ENCODE assay signal across 17 mouse cellular contexts in the genomic region with DNA sequence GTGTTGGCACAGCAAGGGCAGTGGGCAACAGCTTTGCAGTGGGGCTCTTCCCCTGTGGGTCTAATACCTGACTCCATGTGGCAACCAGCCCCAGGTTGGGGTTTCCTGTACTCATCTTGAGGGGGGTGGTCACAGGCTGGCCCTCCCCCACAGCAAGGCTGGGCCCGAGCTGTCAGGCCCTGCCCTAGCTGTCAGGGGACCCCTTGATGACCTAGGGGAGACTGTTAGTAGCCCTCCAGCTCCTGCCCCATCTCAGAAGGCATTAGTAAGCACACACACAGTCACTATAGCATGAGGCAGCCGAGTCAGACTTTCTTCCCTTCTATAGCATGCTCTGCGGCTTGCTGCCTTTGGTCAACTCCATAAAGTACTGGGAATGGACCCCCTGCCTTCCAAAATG.
"Had no signal": no experiment of that assay in that cellular context is flagged by ENCODE, and none has a peak within 500 bp of the region (broad histone marks: within the 10 kb centered on the region; RNA-seq: fewer than 3 reads in every experiment).

No protein-coding gene starts in this region.

- H3K4me2 ChIP-seq: lung, embryonic 15.5 days; midbrain, embryonic 11.5 days; neural tube, embryonic 12.5 days; stomach, embryonic 15.5 days had no signal

- H3K27ac ChIP-seq: lung, embryonic 15.5 days; macrophage; neural tube, embryonic 12.5 days; stomach, embryonic 15.5 days; stomach, postnatal 0 days had no signal

- ATAC-seq: liver, postnatal 0 days; lung, postnatal 0 days had no signal

- H3K27me3 ChIP-seq: lung, embryonic 15.5 days; megakaryocyte, embryonic 14.5 days; neural tube, embryonic 12.5 days; stomach, embryonic 15.5 days had no signal

- H3K9me3 ChIP-seq: lung, embryonic 15.5 days; megakaryocyte, embryonic 14.5 days; neural tube, embryonic 12.5 days; stomach, embryonic 15.5 days had no signal

- H3K9ac ChIP-seq: liver, postnatal 0 days; lung, embryonic 15.5 days; neural tube, embryonic 12.5 days; stomach, embryonic 15.5 days had no signal

- H3K4me1 ChIP-seq: lung, embryonic 15.5 days; megakaryocyte, embryonic 14.5 days; neural tube, embryonic 12.5 days; stomach, embryonic 15.5 days had no signal

- H3K4me3 ChIP-seq: lung, embryonic 15.5 days; megakaryocyte, embryonic 14.5 days; neural tube, embryonic 12.5 days; stomach, embryonic 15.5 days had no signal

- DNase-seq: liver, postnatal 0 days; lung, adult 2 months; lung, postnatal 14 days; lung, postnatal 36 days; midbrain, embryonic 14.5 days; right cerebral cortex, postnatal 14 days; thymus, adult 2 months; thymus, postnatal 25 days; thymus, postnatal 4 days had no signal
